Mouse (Mus musculus) limb, embryonic 14.5 days (tissue): Measurements from ENCODE around the gene Fbxo21. TPM values are rescaled to one million over a fixed set of nuclear protein-coding genes. Genes with fewer than 3 reads are reported as not detected.
A peak's percentile ranks its signal among the peaks of the same experiment; 100 is the strongest.

Experiments
- ATAC-seq: fragments of 200-750 bp; cut with Nextera tagmentation; 2 replicates; pipeline ENCODE4 v1.8.0; 2017; ENCODE audit warnings: low read depth, moderate number of reproducible peaks, moderate TSS enrichment; ENCODE audit not compliant: low FRiP score
- DNase-seq: peaks from one replicate; pipeline ENCODE4 v3.0.0-alpha.2; 2015; ENCODE audit warnings: low spot score
- H3K27ac ChIP-seq: fragments of 300-500 bp; sonication (generic); replicated peaks from 2 replicates; pipeline ENCODE4 v1.5.1; 2014; ENCODE audit warnings: low read depth, mild to moderate bottlenecking, low read length, moderate library complexity, mixed read lengths
- H3K27me3 ChIP-seq: fragments of 300-500 bp; sonication (generic); 2 replicates; pipeline ENCODE4 v1.6.1; 2014; ENCODE audit warnings: low read length, mixed read lengths; ENCODE audit not compliant: control insufficient read depth, insufficient read depth
- H3K36me3 ChIP-seq: fragments of 300-500 bp; sonication (generic); 2 replicates; pipeline ENCODE4 v1.6.1; 2014; ENCODE audit warnings: mild to moderate bottlenecking, low read length, moderate library complexity, mixed read lengths; ENCODE audit not compliant: control insufficient read depth, insufficient read depth
- H3K4me1 ChIP-seq: fragments of 300-500 bp; sonication (generic); 2 replicates; pipeline ENCODE4 v1.6.1; 2014; ENCODE audit warnings: antibody characterized with exemption, low read length, mixed read lengths; ENCODE audit not compliant: control insufficient read depth, insufficient read depth
- H3K4me2 ChIP-seq: fragments of 300-500 bp; sonication (generic); replicated peaks from 2 replicates; pipeline ENCODE4 v1.6.1; 2014; ENCODE audit warnings: low read depth, mild to moderate bottlenecking, low read length, moderate library complexity; ENCODE audit not compliant: severe bottlenecking
- H3K4me3 ChIP-seq: fragments of 300-500 bp; sonication (generic); replicated peaks from 2 replicates; pipeline ENCODE4 v1.5.1; 2014; ENCODE audit warnings: low read length
- H3K9ac ChIP-seq: fragments of 300-500 bp; sonication (generic); 2 replicates; pipeline ENCODE4 v1.6.1; 2014; ENCODE audit warnings: mild to moderate bottlenecking, low read depth, low read length, moderate library complexity; ENCODE audit not compliant: severe bottlenecking
- H3K9me3 ChIP-seq: fragments of 300-500 bp; sonication (generic); 2 replicates; pipeline ENCODE4 v1.6.1; 2016; ENCODE audit warnings: low read length; ENCODE audit not compliant: control insufficient read depth
- POLR2A ChIP-seq: fragments of 200-500 bp; IDR thresholded peaks from 2 replicates; pipeline ENCODE4 v1.8.0; 2012; ENCODE audit warnings: inconsistent platforms, mild to moderate bottlenecking, moderate library complexity, borderline replicate concordance; ENCODE audit not compliant: insufficient read depth, insufficient read length; ENCODE audit errors: extremely low read depth
- WGBS: fragments of 180-500 bp; shearing (Covaris S2); extraction: QIAGEN DNeasy Blood & Tissue Kit; methylation state at CpG from one replicate; pipeline ENCODE4 v1.1.7; 2014; 5-methylcytosine and 5-hydroxymethylcytosine counted together
- polyA plus RNA-seq, 2 experiments: library from polyadenylated mRNA; depleted of rRNA in 1 of 2; stranded (reverse) in 1 of 2; unstranded in 1 of 2; fragments of >200 nt; fragmentation: Nextera tagmentation in 1 of 2; extraction: Ambion mirVana in 1 of 2; gene quantifications; 2 replicates each; pipeline versions ENCODE4 v1.2.1 to v1.2.3; 2012 to 2014

The Fbxo21 gene
- polyA plus RNA-seq, 2 experiments, result 44.2 to 52.5 TPM

- Histone ChIP-seq H3K27ac (no peak overlapping the region), H3K4me2 (no peak overlapping the region), H3K27me3 (no peaks in the 10 kb centered on the region), H3K4me1 (no peaks in the 10 kb centered on the region), H3K4me3 (no peak overlapping the region), H3K36me3 (no peaks in the 10 kb centered on the region), H3K9ac (no peak overlapping the region), H3K9me3 (no peaks in the 10 kb centered on the region)
- 89% methylated on average over 3 of the region's 3 CpGs for WGBS
- TF ChIP-seq POLR2A, result no peak
- no peak for ATAC-seq
- DNase-seq, result no peak
Observed at GRCm38 (mm10) chr5:117937186-117937585, 39.3 kb upstream of the Fbxo21 start.

GRCm38 (mm10) chr5:117938182-117938581, 38.3 kb upstream of the Fbxo21 start:
- no peaks in the 10 kb centered on the region for H3K36me3 ChIP-seq
- 11% methylated on average over 14 of the region's 14 CpGs for WGBS
- no peak for TF ChIP-seq POLR2A
- H3K9me3 ChIP-seq, result no peaks in the 10 kb centered on the region
- ATAC-seq (no peak), DNase-seq (peak; percentile 51)
- peak overlapping the region; percentile 43 for H3K4me2 ChIP-seq
- H3K27me3 ChIP-seq, result no peaks in the 10 kb centered on the region
- H3K27ac ChIP-seq, result no peak overlapping the region
- H3K4me3 ChIP-seq, result peak overlapping the region; percentile 21
- 0 out of 2 replicates have a peak overlapping the region, but pooled peaks have one; percentile 25 for H3K9ac ChIP-seq
- no peaks in the 10 kb centered on the region for H3K4me1 ChIP-seq

- H3K27me3 ChIP-seq, result no peaks in the 10 kb centered on the region
- TF ChIP-seq POLR2A, result no peak
- WGBS, result 79% methylated on average over 8 of the region's 8 CpGs
Observed at GRCm38 (mm10) chr5:117939402-117939801, 37.1 kb upstream of the Fbxo21 start.

GRCm38 (mm10) chr5:117941552-117941951, 35.0 kb upstream of the Fbxo21 start:
- Histone ChIP-seq H3K4me2 (no peak overlapping the region), H3K9me3 (no peaks in the 10 kb centered on the region), H3K27ac (no peak overlapping the region), H3K9ac (no peak overlapping the region), H3K4me1 (no peaks in the 10 kb centered on the region), H3K4me3 (no peak overlapping the region), H3K36me3 (no peaks in the 10 kb centered on the region), H3K27me3 (no peaks in the 10 kb centered on the region)
- DNase-seq (no peak), ATAC-seq (no peak)
- WGBS, result 74% methylated on average over 3 of the region's 3 CpGs
- TF ChIP-seq POLR2A, result no peak

More at GRCm38 (mm10) chr5:117939402-117939801, 37.1 kb upstream of the Fbxo21 start:
- ATAC-seq, result no peak
- H3K36me3 ChIP-seq, result no peaks in the 10 kb centered on the region
- H3K4me1 ChIP-seq, result no peaks in the 10 kb centered on the region
- H3K4me3 ChIP-seq, result no peak overlapping the region
- no peak overlapping the region for H3K9ac ChIP-seq
- no peak overlapping the region for H3K4me2 ChIP-seq
- H3K9me3 ChIP-seq, result no peaks in the 10 kb centered on the region
- H3K27ac ChIP-seq, result no peak overlapping the region
- DNase-seq, result no peak

GRCm38 (mm10) chr5:117946605-117947004, 29.9 kb upstream of the Fbxo21 start:
- Histone ChIP-seq H3K4me1 (no peaks in the 10 kb centered on the region), H3K27ac (no peak overlapping the region), H3K9me3 (no peaks in the 10 kb centered on the region), H3K9ac (no peak overlapping the region), H3K27me3 (no peaks in the 10 kb centered on the region), H3K4me2 (no peak overlapping the region), H3K4me3 (no peak overlapping the region), H3K36me3 (no peaks in the 10 kb centered on the region)
- peak; percentile 20 for DNase-seq
- no peak for TF ChIP-seq POLR2A
- WGBS, result 28% methylated on average over 4 of the region's 4 CpGs
- no peak for ATAC-seq

- H3K36me3 ChIP-seq, result no peaks in the 10 kb centered on the region
- H3K9me3 ChIP-seq, result no peaks in the 10 kb centered on the region
- no peak overlapping the region for H3K27ac ChIP-seq
- no peak overlapping the region for H3K4me3 ChIP-seq
- no peak for TF ChIP-seq POLR2A
- no peak overlapping the region for H3K9ac ChIP-seq
- no peak for ATAC-seq
- WGBS, result 85% methylated on average over 10 of the region's 10 CpGs
- no peaks in the 10 kb centered on the region for H3K4me1 ChIP-seq
- DNase-seq, result no peak
- no peaks in the 10 kb centered on the region for H3K27me3 ChIP-seq
- no peak overlapping the region for H3K4me2 ChIP-seq
Observed at GRCm38 (mm10) chr5:117949393-117949792, 27.1 kb upstream of the Fbxo21 start.
